Mouse (Mus musculus) frontal cortex, adult (tissue): ENCODE data around the gene Thop1.
"Not testable (repeated sequence)": the region's sequence is repeated elsewhere in the genome, so short reads cannot be mapped to it uniquely, and the experiment has no call there.

Experiments
- ATAC-seq: cut with Nextera tagmentation; 2 replicates; pipeline ENCODE4 v1.9.2; 2017; ENCODE audit warnings: mild to moderate bottlenecking, moderate library complexity, mixed read lengths; ENCODE audit not compliant: low TSS enrichment

Thop1 gene

DNA sequence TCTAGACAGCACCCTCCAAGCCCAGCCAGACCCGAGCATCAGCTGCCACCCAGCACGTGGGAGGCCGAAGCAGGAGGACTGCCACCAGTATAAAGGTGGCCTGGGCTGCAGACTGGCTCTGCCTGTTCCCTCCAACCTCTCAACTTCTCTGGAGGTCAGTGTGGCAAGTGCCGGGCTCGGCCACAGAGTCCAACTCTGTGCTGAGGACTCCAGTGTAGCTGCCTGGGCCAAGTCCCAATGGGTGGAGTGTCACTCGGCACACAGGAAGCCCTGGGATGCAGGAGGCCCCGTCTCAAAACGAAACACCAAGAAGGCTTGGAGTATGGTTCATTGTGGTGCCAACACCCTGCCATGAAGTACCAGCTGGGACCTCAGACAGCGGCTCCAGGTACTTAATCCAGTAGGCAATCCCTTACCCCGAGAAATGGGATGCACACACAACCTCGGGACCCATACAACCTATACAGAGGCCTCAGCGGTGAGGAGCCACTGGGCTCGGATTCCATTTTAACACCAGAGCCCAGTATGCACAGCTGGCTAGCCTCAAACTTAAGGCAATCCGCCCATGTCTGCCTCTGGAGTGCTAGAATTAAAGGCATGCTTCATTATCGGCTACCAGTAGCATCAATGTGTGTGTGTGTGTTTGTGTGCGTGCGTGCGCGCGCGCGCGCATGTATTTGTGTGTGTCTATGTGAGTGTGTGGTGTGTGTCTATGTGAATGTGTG, 12.3 kb upstream of the Thop1 start:
- ATAC-seq: no peak

DNA sequence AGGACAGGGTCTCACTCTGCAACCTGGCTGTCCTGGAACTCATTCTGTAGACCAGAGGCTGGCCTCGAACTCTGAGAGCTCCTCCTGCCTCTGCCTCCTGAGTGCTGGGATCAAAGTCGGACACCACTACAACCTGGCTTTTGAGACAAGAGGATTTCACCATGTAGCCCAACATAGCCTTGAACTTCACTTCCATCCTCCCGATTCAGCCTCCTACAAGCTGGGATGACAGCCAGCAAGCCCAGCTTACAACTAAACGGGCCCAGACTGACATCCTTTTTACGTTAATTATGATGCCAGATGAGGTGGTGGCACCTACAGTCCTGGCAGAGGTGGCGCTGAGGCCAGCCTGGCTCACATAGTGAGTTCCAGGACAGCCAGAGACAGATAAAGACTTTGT, 10.9 kb upstream of the Thop1 start:
- ATAC-seq: no peak

DNA sequence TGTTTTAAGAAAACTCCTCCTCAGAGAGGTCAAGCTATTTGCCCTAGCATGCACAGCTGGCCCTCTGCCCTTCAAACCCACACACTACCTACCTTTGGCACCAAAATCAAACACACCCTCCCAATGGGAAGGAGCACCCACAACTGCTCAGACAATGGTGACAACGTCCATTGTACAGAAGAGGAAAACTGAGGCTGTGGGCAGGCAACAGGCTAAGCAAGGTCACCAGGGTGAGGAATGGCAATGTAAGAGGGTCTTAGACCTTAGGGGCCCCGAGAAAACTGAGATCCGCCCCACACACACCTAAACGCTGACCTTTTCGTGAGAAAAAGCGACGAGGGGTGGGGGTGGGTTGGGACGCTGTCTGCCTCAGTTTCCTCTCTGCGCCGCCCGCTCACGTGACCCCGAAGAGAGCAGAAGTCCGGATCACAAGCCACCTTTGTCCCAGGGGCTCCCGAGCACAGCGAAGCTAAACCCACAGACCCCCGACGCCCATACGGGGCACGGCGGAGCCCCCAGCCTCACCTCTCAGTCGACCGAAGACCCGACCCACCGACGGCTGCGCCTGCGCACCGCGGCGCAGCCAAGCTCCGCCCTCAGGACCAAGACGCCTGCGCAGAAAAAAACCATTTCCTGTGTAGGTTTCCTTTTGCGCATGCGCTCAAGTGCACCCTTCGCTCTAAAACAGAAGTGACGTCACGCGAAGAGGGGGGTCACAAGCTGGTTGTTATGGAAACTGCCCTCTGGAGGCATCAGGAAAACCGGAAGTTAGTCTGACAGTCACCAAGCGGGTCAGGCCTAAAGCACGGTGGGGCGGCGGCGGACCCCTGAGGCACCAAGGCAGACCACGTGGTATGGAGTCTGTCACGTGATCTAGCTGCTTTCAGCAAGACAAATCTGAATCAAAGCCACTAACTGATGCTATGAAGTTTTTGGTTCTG, 10.0 kb upstream of the Thop1 start, which contains the start of gene Sgta:
Gene Sgta (minus strand): TSS at position 579 of the 941 bp plus-strand sequence.
- peak; percentile 99 for ATAC-seq

DNA sequence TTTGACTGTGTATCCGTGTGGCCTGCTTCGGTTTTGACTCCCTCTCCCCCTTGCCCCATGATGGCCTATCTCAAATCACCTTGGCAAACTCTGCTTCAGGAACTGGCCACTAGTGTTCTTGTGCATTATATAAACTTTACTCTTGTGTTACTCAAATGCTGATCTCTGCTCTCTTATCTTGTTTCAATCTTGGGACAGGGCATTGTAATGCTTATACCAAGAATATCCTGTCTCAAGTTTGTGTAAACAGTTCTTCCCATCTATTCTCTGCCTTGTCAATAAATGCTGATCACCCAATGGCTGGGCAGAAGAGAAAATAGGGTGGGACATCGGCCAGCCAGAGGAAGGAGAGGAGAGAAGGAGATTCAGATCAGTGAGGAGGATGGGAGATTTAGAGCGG, 7.1 kb upstream of the Thop1 start:
- no peak for ATAC-seq

- ATAC-seq: not testable (repeated sequence)
Observed at GRCm38 (mm10) chr10:81064519-81064918, 5.3 kb upstream of the Thop1 start.

GRCm38 (mm10) chr10:81068706-81069105, 1.1 kb upstream of the Thop1 start:
- ATAC-seq: no peak

DNA sequence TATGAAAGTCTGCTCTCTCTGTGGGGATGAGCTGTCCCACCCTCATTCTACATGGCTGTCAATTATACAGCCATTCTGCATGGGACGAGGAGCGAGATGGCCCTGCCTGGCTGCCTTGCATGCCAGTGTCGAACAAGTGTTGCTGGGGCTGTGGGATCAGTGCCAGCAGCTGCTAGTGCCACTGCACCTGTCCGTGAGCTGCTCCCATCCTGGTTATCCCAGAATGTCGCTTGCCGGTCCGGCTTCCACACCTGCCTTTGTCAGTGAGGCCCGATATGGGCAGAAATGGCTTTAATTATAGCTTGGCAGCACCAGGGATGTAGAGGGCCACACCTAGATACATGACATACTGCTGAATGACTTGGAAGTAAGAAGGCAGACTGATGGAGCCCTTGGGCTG, 2.5 kb downstream of the Thop1 start:
- no peak for ATAC-seq

DNA sequence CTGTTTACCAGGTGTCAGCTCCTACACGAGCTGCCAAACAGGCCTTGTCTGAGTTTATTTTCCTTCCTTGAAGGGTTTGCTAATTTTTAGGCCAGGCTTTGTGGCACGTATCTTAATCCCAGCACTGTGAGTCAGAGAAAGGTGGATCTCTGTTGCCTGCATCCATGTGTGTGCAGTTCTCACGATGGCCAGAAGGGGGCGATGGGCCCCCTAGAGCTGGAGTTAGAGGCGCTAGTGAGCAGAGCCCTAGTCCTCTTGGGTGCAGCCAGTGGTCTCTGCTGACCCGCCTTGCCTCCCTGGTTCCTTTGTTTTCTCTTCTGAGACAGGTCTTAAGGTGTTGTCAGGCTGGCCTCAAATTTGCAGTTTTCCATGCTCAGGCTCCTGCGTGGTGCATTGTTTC, 3.6 kb downstream of the Thop1 start:
- no peak for ATAC-seq

GRCm38 (mm10) chr10:81075734-81076133, 5.9 kb downstream of the Thop1 start:
- no peak for ATAC-seq

GRCm38 (mm10) chr10:81076356-81076755, 6.5 kb downstream of the Thop1 start:
- no peak for ATAC-seq

DNA sequence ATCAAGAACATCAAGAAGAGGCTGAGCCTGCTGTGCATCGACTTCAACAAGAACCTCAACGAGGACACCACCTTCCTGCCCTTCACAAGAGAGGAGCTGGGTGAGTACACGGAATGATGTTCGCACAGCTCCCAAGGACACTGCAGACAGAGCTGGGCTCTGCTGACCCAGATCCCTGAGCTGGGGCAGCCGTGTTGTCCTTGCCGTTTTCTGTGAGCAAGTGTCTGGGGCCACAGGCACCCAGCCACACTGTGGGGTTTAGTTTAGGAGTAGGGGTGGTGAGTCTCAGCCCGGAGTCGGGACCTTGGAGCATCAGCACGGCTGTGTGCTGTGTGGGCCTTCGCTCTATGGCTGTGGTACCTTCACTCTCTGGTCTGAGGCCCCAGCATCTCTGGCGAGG, 8.1 kb downstream of the Thop1 start:
- ATAC-seq: no peak

GRCm38 (mm10) chr10:81080008-81080655, 10.3 kb downstream of the Thop1 start:
- no peak for ATAC-seq

GRCm38 (mm10) chr10:81082168-81082960, 12.5 kb downstream of the Thop1 start:
- peak; percentile 67 for ATAC-seq

DNA sequence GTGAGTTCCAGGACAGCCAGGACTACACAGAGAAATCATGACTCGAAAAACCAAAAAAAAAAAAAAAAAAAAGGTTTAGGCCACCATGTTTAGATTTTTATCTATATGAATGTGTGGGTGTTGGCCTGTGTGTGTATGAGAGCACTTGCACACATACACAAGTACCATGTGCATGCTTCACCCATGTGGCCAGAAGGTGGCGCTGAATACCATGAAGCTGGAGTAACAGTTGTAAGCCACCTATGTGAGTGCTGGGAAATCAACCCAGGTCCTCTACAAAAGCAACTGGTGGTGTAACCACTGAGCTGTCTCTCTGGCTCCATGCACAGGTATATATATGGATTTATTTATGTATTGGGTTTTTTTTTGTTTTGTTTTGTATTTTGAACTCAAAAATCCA, 17.2 kb downstream of the Thop1 start:
- no peak for ATAC-seq

DNA sequence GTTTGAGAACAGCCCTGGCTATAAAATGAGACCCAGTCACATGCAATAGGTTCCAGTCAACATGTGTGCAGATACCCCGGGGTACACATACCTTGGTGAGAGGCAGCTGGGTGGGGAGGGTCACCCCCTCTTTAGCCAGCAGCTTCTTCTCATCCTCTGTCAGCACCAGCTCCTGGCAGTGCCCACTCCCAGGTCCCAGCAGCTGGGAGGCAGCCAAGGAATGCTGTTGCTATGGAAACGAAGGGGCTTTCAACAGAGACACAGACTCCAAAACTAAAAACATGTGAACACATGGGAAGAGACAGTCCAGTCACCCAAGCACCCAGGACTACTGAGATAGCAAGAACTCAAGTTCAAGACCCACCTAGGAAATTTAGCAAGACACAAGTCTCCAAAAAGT, 19.4 kb downstream of the Thop1 start:
- no peak for ATAC-seq

- ATAC-seq: no peak
Observed at GRCm38 (mm10) chr10:81090621-81091020, 20.8 kb downstream of the Thop1 start.

- no peak for ATAC-seq
Observed at GRCm38 (mm10) chr10:81092465-81093250, 22.8 kb downstream of the Thop1 start.

GRCm38 (mm10) chr10:81094931-81095678, 25.3 kb downstream of the Thop1 start:
- ATAC-seq: no peak

GRCm38 (mm10) chr10:81105565-81106112, 35.8 kb downstream of the Thop1 start, which contains the start of gene Map2k2:
Map2k2 (plus strand) TSS chr10:81105915.
- peak; percentile 94 for ATAC-seq
